Mouse (Mus musculus) neural tube, embryonic 10.5 days (tissue): ENCODE results near the gene Kif26a.

Experiments
- DNase-seq: peaks from one replicate; pipeline ENCODE4 v3.0.0-alpha.2; 2017; ENCODE audit warnings: low spot score; ENCODE audit errors: extremely low spot score

Kif26a gene

GRCm38 (mm10) chr12:112145875-112146651, at the start of gene Kif26a:
Kif26a (plus strand) TSS chr12:112146208.
- DNase-seq, result peak; percentile 83

GRCm38 (mm10) chr12:112096733-112097117, 49.3 kb upstream of the Kif26a start:
- no peak for DNase-seq

GRCm38 (mm10) chr12:112100106-112100505, 45.9 kb upstream of the Kif26a start:
- no peak for DNase-seq

- DNase-seq, result no peak
These were observed 45.0 kb upstream of the Kif26a start for GRCm38 (mm10) chr12:112101045-112101444.

- no peak for DNase-seq
These were observed 42.8 kb upstream of the Kif26a start for GRCm38 (mm10) chr12:112103179-112103578.

- no peak for DNase-seq
These were observed 41.1 kb upstream of the Kif26a start for GRCm38 (mm10) chr12:112104890-112105289.

GRCm38 (mm10) chr12:112106541-112106971, 39.5 kb upstream of the Kif26a start, which contains the start of gene Aspg:
Aspg (plus strand) TSS chr12:112106679.
- peak; percentile 51 for DNase-seq

- no peak for DNase-seq
These were observed 38.3 kb upstream of the Kif26a start for GRCm38 (mm10) chr12:112107685-112108084.

GRCm38 (mm10) chr12:112108696-112109445, 37.1 kb upstream of the Kif26a start:
- no peak for DNase-seq

- DNase-seq, result no peak
These were observed 36.3 kb upstream of the Kif26a start for GRCm38 (mm10) chr12:112109701-112110100.

GRCm38 (mm10) chr12:112111323-112111722, 34.7 kb upstream of the Kif26a start:
- DNase-seq, result no peak

GRCm38 (mm10) chr12:112112235-112112634, 33.8 kb upstream of the Kif26a start:
- no peak for DNase-seq

- DNase-seq, result no peak
These were observed 33.2 kb upstream of the Kif26a start for GRCm38 (mm10) chr12:112112686-112113396.

GRCm38 (mm10) chr12:112113710-112114109, 32.3 kb upstream of the Kif26a start:
- DNase-seq, result peak; percentile 89

- no peak for DNase-seq
These were observed 29.0 kb upstream of the Kif26a start for GRCm38 (mm10) chr12:112117006-112117405.

GRCm38 (mm10) chr12:112117649-112118048, 28.4 kb upstream of the Kif26a start:
- DNase-seq, result no peak

GRCm38 (mm10) chr12:112121188-112121587, 24.8 kb upstream of the Kif26a start:
- DNase-seq, result no peak

- DNase-seq, result no peak
These were observed 20.1 kb upstream of the Kif26a start for GRCm38 (mm10) chr12:112125903-112126302.

GRCm38 (mm10) chr12:112126931-112127635, 18.9 kb upstream of the Kif26a start:
- no peak for DNase-seq

GRCm38 (mm10) chr12:112128526-112128925, 17.5 kb upstream of the Kif26a start:
- no peak for DNase-seq

- no peak for DNase-seq
These were observed 16.6 kb upstream of the Kif26a start for GRCm38 (mm10) chr12:112129300-112129856.
